7 mouse cellular contexts compared by ENCODE assay signal in genomic region chr17:17004632-17005265, GRCm38 (mm10). TPM values are rescaled to one million over a fixed set of nuclear protein-coding genes. Genes with fewer than 3 reads are reported as not detected.
DNase-seq lines count a peak whose midpoint lies in the region; ATAC-seq and TF ChIP-seq lines count a peak whose summit lies in the region.
"Not testable (repeated sequence)": the region's sequence is repeated elsewhere in the genome, so short reads cannot be mapped to it uniquely, and the experiment has no call there.

No protein-coding gene starts in this region.

- intact Hi-C loops in left cerebral cortex, postnatal 4 days (cut with DNase I): not testable (repeated sequence)

- H3K27ac ChIP-seq in embryonic facial prominence, embryonic 10.5 days (replicated peaks); midbrain, embryonic 12.5 days (replicated peaks): not testable (repeated sequence)
- peak overlapping the region; percentile 41; the same call in 1 of the 2 replicates for H3K27ac ChIP-seq in intestine, postnatal 0 days (ENCODE audit: low read depth, low read length)
- H3K27ac ChIP-seq in small intestine, adult 2 months (ENCODE audit: insufficient read depth, low read depth, low read length): peak overlapping the region; percentile 48

- peak overlapping the region; percentile 60 for H3K4me3 ChIP-seq in embryonic facial prominence, embryonic 10.5 days
- H3K4me3 ChIP-seq in intestine, postnatal 0 days (ENCODE audit: low read depth, low read length): peak overlapping the region; percentile 53
- H3K4me3 ChIP-seq in midbrain, embryonic 12.5 days: peak overlapping the region; percentile 50
- peak overlapping the region; percentile 62 for H3K4me3 ChIP-seq in small intestine, adult 2 months (ENCODE audit: low read depth, low read length)

- TF ChIP-seq CTCF in intestine, postnatal 0 days (IDR thresholded peaks at IDR 0.05; ENCODE audit: low read depth); small intestine, adult 2 months (IDR thresholded peaks at IDR 0.05; ENCODE audit: extremely low read depth, insufficient read length, insufficient replicate concordance, low read depth, low read length): not testable (repeated sequence)

- WGBS in embryonic facial prominence, embryonic 10.5 days: 2% methylated on average over 16 of the region's 16 CpGs
- 2% methylated on average over 16 of the region's 16 CpGs for WGBS in intestine, postnatal 0 days
- 2% methylated on average over 16 of the region's 16 CpGs for WGBS in midbrain, embryonic 12.5 days
- 3% methylated on average over 16 of the region's 16 CpGs for WGBS in small intestine, adult 2 months

- peaks cover 12% of the 10 kb centered on the region; the same call in 1 of the 2 replicates for H3K9me3 ChIP-seq in embryonic facial prominence, embryonic 10.5 days
- not testable (repeated sequence) for H3K9me3 ChIP-seq in intestine, postnatal 0 days (ENCODE audit: control insufficient read depth); midbrain, embryonic 12.5 days

- H3K36me3 ChIP-seq in embryonic facial prominence, embryonic 10.5 days (replicated peaks); intestine, postnatal 0 days (ENCODE audit: control insufficient read depth, insufficient read depth); midbrain, embryonic 12.5 days; small intestine, adult 2 months (ENCODE audit: control insufficient read depth, insufficient read depth, low read length): not testable (repeated sequence)

- H3K27me3 ChIP-seq in embryonic facial prominence, embryonic 10.5 days (replicated peaks; ENCODE audit: low read depth, poor library complexity, severe bottlenecking); intestine, postnatal 0 days (replicated peaks; ENCODE audit: control insufficient read depth, insufficient read depth, low read length); midbrain, embryonic 12.5 days; small intestine, adult 2 months (ENCODE audit: control insufficient read depth, insufficient read depth, low read length): not testable (repeated sequence)

- not testable (repeated sequence) for H3K4me1 ChIP-seq in embryonic facial prominence, embryonic 10.5 days; intestine, postnatal 0 days (replicated peaks; ENCODE audit: control insufficient read depth, insufficient read depth, low read length); midbrain, embryonic 12.5 days; small intestine, adult 2 months (ENCODE audit: control insufficient read depth, insufficient read depth, insufficient read length, low read length)

- TF ChIP-seq POLR2A in small intestine, adult 2 months (IDR thresholded peaks at IDR 0.05; ENCODE audit: low read depth, low read length): not testable (repeated sequence)

- H3K9ac ChIP-seq in intestine, postnatal 0 days (ENCODE audit: low read depth, low read length): peak overlapping the region; percentile 45; the same call in 1 of the 2 replicates
- H3K9ac ChIP-seq in midbrain, embryonic 12.5 days (replicated peaks): peak overlapping the region; percentile 41

- H3K4me2 ChIP-seq in intestine, postnatal 0 days (replicated peaks; ENCODE audit: low read depth): peak overlapping the region; percentile 59
- H3K4me2 ChIP-seq in midbrain, embryonic 12.5 days (replicated peaks): peak overlapping the region; percentile 57

- ATAC-seq in intestine, postnatal 0 days: peak; percentile 100
- ATAC-seq in midbrain, embryonic 12.5 days (ENCODE audit: low FRiP score, low read depth): peak; percentile 100

- DNase-seq in adrenal gland, postnatal 10 days: peak; percentile 88
- DNase-seq in embryonic facial prominence, embryonic 10.5 days (ENCODE audit: low spot score): peak; percentile 88
- DNase-seq in gonadal fat pad, adult 2 months (ENCODE audit: low read depth): peak; percentile 77
- peak; percentile 83 for DNase-seq in left cerebral cortex, postnatal 4 days

RNA-seq across cellular contexts. Expression of gene Zfp960, which starts 59.2 kb away (rescaled TPM):
- 1 to 10 TPM; 6.7 to 9.0 TPM for total RNA-seq in adrenal gland, postnatal 10 days (2021)
- 5.2 and 5.9 TPM in 2 replicates for polyA plus RNA-seq in embryonic facial prominence, embryonic 10.5 days (2016; fragmentation: Nextera tagmentation; extraction: Ambion mirVana)
- 0.77 and 0.97 TPM in 2 replicates for polyA plus RNA-seq in gonadal fat pad, adult 2 months (2012; rRNA removed)
- 1.9 and 2.3 TPM in 2 replicates for polyA plus RNA-seq in intestine, postnatal 0 days (2015; fragmentation: Nextera tagmentation; extraction: Ambion mirVana)
- total RNA-seq in left cerebral cortex, postnatal 4 days (2021): 1 to 10 TPM; 6.7 to 7.3 TPM
- 4.0 and 4.3 TPM in 2 replicates for polyA plus RNA-seq in midbrain, embryonic 12.5 days (2016; fragmentation: Nextera tagmentation; extraction: Ambion mirVana)
- polyA plus RNA-seq in small intestine, adult 2 months (2012; rRNA removed): not detected in 2 replicates
